Mouse (Mus musculus): ENCODE measurements around the gene Card10. TPM values are rescaled to one million over a fixed set of nuclear protein-coding genes. Genes with fewer than 3 reads are reported as not detected.
A peak's percentile ranks its signal among the peaks of the same experiment; 100 is the strongest.

Gene Card10
- polyA plus RNA-seq, 1 experiment from 2014 or later: 6.5 TPM

GRCm38 (mm10) chr15:78801571-78801970, 1.3 kb downstream of the Card10 start:
- no peaks in the 10 kb centered on the region for H3K27me3 ChIP-seq (ENCODE audit: control insufficient read depth, insufficient read depth, low read length)
- peaks cover 11% of the 10 kb centered on the region; the same call in 1 of the 2 replicates for H3K4me1 ChIP-seq (ENCODE audit: control insufficient read depth, insufficient read depth, low read length)
- H3K27ac ChIP-seq (ENCODE audit: low read length): no peak overlapping the region
- H3K4me3 ChIP-seq (ENCODE audit: low read depth, low read length): peak overlapping the region; percentile 65
- ATAC-seq (ENCODE audit: insufficient number of reproducible peaks, insufficient read depth, low FRiP score, low read depth): no peak
- H3K36me3 ChIP-seq (ENCODE audit: control insufficient read depth, insufficient read depth, low read length): no peaks in the 10 kb centered on the region
- no peak overlapping the region for H3K9ac ChIP-seq (replicated peaks; ENCODE audit: low read depth, low read length)
- 63% methylated on average over 9 of the region's 9 CpGs for WGBS
- H3K9me3 ChIP-seq (ENCODE audit: control insufficient read depth, low read depth, low read length): no peaks in the 10 kb centered on the region
- H3K4me2 ChIP-seq (replicated peaks; ENCODE audit: low read depth, low read length): peak overlapping the region; percentile 95

GRCm38 (mm10) chr15:78799029-78799428, 3.8 kb downstream of the Card10 start:
- no peaks in the 10 kb centered on the region for H3K27me3 ChIP-seq (ENCODE audit: control insufficient read depth, insufficient read depth, low read length)
- no peak overlapping the region for H3K4me3 ChIP-seq (ENCODE audit: low read depth, low read length)
- H3K36me3 ChIP-seq (ENCODE audit: control insufficient read depth, insufficient read depth, low read length): no peaks in the 10 kb centered on the region
- no peak overlapping the region for H3K9ac ChIP-seq (replicated peaks; ENCODE audit: low read depth, low read length)
- H3K9me3 ChIP-seq (ENCODE audit: control insufficient read depth, low read depth, low read length): no peaks in the 10 kb centered on the region
- no peak for ATAC-seq (ENCODE audit: insufficient number of reproducible peaks, insufficient read depth, low FRiP score, low read depth)
- H3K4me2 ChIP-seq (replicated peaks; ENCODE audit: low read depth, low read length): no peak overlapping the region
- H3K4me1 ChIP-seq (ENCODE audit: control insufficient read depth, insufficient read depth, low read length): peaks cover 18% of the 10 kb centered on the region; the same call in 1 of the 2 replicates
- no peak overlapping the region for H3K27ac ChIP-seq (ENCODE audit: low read length)
- 53% methylated on average over 21 of the region's 21 CpGs for WGBS

GRCm38 (mm10) chr15:78797060-78797329, 5.8 kb downstream of the Card10 start:
- H3K27me3 ChIP-seq (ENCODE audit: control insufficient read depth, insufficient read depth, low read length): no peaks in the 10 kb centered on the region
- no peak overlapping the region for H3K9ac ChIP-seq (replicated peaks; ENCODE audit: low read depth, low read length)
- no peak overlapping the region for H3K4me3 ChIP-seq (ENCODE audit: low read depth, low read length)
- 73% methylated on average over 8 of the region's 8 CpGs for WGBS
- ATAC-seq (ENCODE audit: insufficient number of reproducible peaks, insufficient read depth, low FRiP score, low read depth): no peak
- no peaks in the 10 kb centered on the region for H3K9me3 ChIP-seq (ENCODE audit: control insufficient read depth, low read depth, low read length)
- no peak overlapping the region for H3K27ac ChIP-seq (ENCODE audit: low read length)
- H3K4me2 ChIP-seq (replicated peaks; ENCODE audit: low read depth, low read length): no peak overlapping the region
- H3K4me1 ChIP-seq (ENCODE audit: control insufficient read depth, insufficient read depth, low read length): peaks cover 14% of the 10 kb centered on the region; the same call in 1 of the 2 replicates
- H3K36me3 ChIP-seq (ENCODE audit: control insufficient read depth, insufficient read depth, low read length): no peaks in the 10 kb centered on the region

GRCm38 (mm10) chr15:78796196-78797059, 6.4 kb downstream of the Card10 start:
- no peak overlapping the region for H3K9ac ChIP-seq (replicated peaks; ENCODE audit: low read depth, low read length)
- no peaks in the 10 kb centered on the region for H3K9me3 ChIP-seq (ENCODE audit: control insufficient read depth, low read depth, low read length)
- no peak overlapping the region for H3K27ac ChIP-seq (ENCODE audit: low read length)
- H3K4me1 ChIP-seq (ENCODE audit: control insufficient read depth, insufficient read depth, low read length): peaks cover 9% of the 10 kb centered on the region; the same call in 1 of the 2 replicates
- H3K27me3 ChIP-seq (ENCODE audit: control insufficient read depth, insufficient read depth, low read length): no peaks in the 10 kb centered on the region
- H3K4me2 ChIP-seq (replicated peaks; ENCODE audit: low read depth, low read length): no peak overlapping the region
- 37% methylated on average over 25 of the region's 25 CpGs for WGBS
- H3K4me3 ChIP-seq (ENCODE audit: low read depth, low read length): no peak overlapping the region
- no peaks in the 10 kb centered on the region for H3K36me3 ChIP-seq (ENCODE audit: control insufficient read depth, insufficient read depth, low read length)
- ATAC-seq (ENCODE audit: insufficient number of reproducible peaks, insufficient read depth, low FRiP score, low read depth): no peak; the same call in 1 of the 2 replicates

- Histone ChIP-seq H3K27me3 (ENCODE audit: control insufficient read depth, insufficient read depth, low read length) (no peaks in the 10 kb centered on the region), H3K36me3 (ENCODE audit: control insufficient read depth, insufficient read depth, low read length) (no peaks in the 10 kb centered on the region), H3K4me3 (ENCODE audit: low read depth, low read length) (no peak overlapping the region), H3K27ac (ENCODE audit: low read length) (peak overlapping the region; percentile 33; the same call in 1 of the 2 replicates), H3K9me3 (ENCODE audit: control insufficient read depth, low read depth, low read length) (no peaks in the 10 kb centered on the region), H3K4me2 (replicated peaks; ENCODE audit: low read depth, low read length) (no peak overlapping the region), H3K4me1 (ENCODE audit: control insufficient read depth, insufficient read depth, low read length) (peaks cover 17% of the 10 kb centered on the region; the same call in 1 of the 2 replicates), H3K9ac (replicated peaks; ENCODE audit: low read depth, low read length) (no peak overlapping the region)
- 84% methylated on average over 12 of the region's 12 CpGs for WGBS
- ATAC-seq (ENCODE audit: insufficient number of reproducible peaks, insufficient read depth, low FRiP score, low read depth): no peak
These were observed 11.9 kb downstream of the Card10 start for GRCm38 (mm10) chr15:78790990-78791389.

- no peak overlapping the region for H3K4me3 ChIP-seq (ENCODE audit: low read depth, low read length)
- ATAC-seq (ENCODE audit: insufficient number of reproducible peaks, insufficient read depth, low FRiP score, low read depth): peak; percentile 50; the same call in 1 of the 2 replicates
- no peaks in the 10 kb centered on the region for H3K27me3 ChIP-seq (ENCODE audit: control insufficient read depth, insufficient read depth, low read length)
- no peak overlapping the region for H3K4me2 ChIP-seq (replicated peaks; ENCODE audit: low read depth, low read length)
- H3K4me1 ChIP-seq (ENCODE audit: control insufficient read depth, insufficient read depth, low read length): peaks cover 19% of the 10 kb centered on the region; the same call in 1 of the 2 replicates
- no peaks in the 10 kb centered on the region for H3K9me3 ChIP-seq (ENCODE audit: control insufficient read depth, low read depth, low read length)
- no peaks in the 10 kb centered on the region for H3K36me3 ChIP-seq (ENCODE audit: control insufficient read depth, insufficient read depth, low read length)
- 48% methylated on average over 4 of the region's 4 CpGs for whole genome bisulfite sequencing
- H3K27ac ChIP-seq (ENCODE audit: low read length): no peak overlapping the region; the same call in 1 of the 2 replicates
- H3K9ac ChIP-seq (replicated peaks; ENCODE audit: low read depth, low read length): no peak overlapping the region
These were observed 12.4 kb downstream of the Card10 start for GRCm38 (mm10) chr15:78790451-78790850.

- ATAC-seq (ENCODE audit: insufficient number of reproducible peaks, insufficient read depth, low FRiP score, low read depth): no peak
- Histone ChIP-seq H3K27me3 (ENCODE audit: control insufficient read depth, insufficient read depth, low read length) (no peaks in the 10 kb centered on the region), H3K9me3 (ENCODE audit: control insufficient read depth, low read depth, low read length) (no peaks in the 10 kb centered on the region), H3K27ac (ENCODE audit: low read length) (no peak overlapping the region), H3K4me3 (ENCODE audit: low read depth, low read length) (no peak overlapping the region), H3K4me2 (replicated peaks; ENCODE audit: low read depth, low read length) (no peak overlapping the region), H3K36me3 (ENCODE audit: control insufficient read depth, insufficient read depth, low read length) (no peaks in the 10 kb centered on the region), H3K9ac (replicated peaks; ENCODE audit: low read depth, low read length) (no peak overlapping the region), H3K4me1 (ENCODE audit: control insufficient read depth, insufficient read depth, low read length) (peaks cover 19% of the 10 kb centered on the region; the same call in 1 of the 2 replicates)
- 86% methylated on average over 13 of the region's 13 CpGs for WGBS
These were observed 13.0 kb downstream of the Card10 start for GRCm38 (mm10) chr15:78789721-78790323.

GRCm38 (mm10) chr15:78788042-78788441, 14.8 kb downstream of the Card10 start:
- Histone ChIP-seq H3K27ac (ENCODE audit: low read length) (peak overlapping the region; percentile 63; the same call in 1 of the 2 replicates), H3K27me3 (ENCODE audit: control insufficient read depth, insufficient read depth, low read length) (no peaks in the 10 kb centered on the region), H3K9me3 (ENCODE audit: control insufficient read depth, low read depth, low read length) (no peaks in the 10 kb centered on the region), H3K4me1 (ENCODE audit: control insufficient read depth, insufficient read depth, low read length) (peaks cover 19% of the 10 kb centered on the region; the same call in 1 of the 2 replicates), H3K4me3 (ENCODE audit: low read depth, low read length) (no peak overlapping the region), H3K9ac (replicated peaks; ENCODE audit: low read depth, low read length) (no peak overlapping the region), H3K36me3 (ENCODE audit: control insufficient read depth, insufficient read depth, low read length) (no peaks in the 10 kb centered on the region), H3K4me2 (replicated peaks; ENCODE audit: low read depth, low read length) (no peak overlapping the region)
- 59% methylated on average over 3 of the region's 3 CpGs for WGBS
- no peak for ATAC-seq (ENCODE audit: insufficient number of reproducible peaks, insufficient read depth, low FRiP score, low read depth)

Data from stomach, embryonic 14.5 days (tissue).